Mouse (Mus musculus): ENCODE measurements around the gene Gjc1. TPM values are rescaled to one million over a fixed set of nuclear protein-coding genes. Genes with fewer than 3 reads are reported as not detected.
A peak's percentile ranks its signal among the peaks of the same experiment; 100 is the strongest.

Gjc1 gene
- polyA plus RNA-seq (2015; fragmentation: Nextera tagmentation; extraction: Ambion mirVana): 45.5 and 46.3 TPM in 2 replicates

DNA sequence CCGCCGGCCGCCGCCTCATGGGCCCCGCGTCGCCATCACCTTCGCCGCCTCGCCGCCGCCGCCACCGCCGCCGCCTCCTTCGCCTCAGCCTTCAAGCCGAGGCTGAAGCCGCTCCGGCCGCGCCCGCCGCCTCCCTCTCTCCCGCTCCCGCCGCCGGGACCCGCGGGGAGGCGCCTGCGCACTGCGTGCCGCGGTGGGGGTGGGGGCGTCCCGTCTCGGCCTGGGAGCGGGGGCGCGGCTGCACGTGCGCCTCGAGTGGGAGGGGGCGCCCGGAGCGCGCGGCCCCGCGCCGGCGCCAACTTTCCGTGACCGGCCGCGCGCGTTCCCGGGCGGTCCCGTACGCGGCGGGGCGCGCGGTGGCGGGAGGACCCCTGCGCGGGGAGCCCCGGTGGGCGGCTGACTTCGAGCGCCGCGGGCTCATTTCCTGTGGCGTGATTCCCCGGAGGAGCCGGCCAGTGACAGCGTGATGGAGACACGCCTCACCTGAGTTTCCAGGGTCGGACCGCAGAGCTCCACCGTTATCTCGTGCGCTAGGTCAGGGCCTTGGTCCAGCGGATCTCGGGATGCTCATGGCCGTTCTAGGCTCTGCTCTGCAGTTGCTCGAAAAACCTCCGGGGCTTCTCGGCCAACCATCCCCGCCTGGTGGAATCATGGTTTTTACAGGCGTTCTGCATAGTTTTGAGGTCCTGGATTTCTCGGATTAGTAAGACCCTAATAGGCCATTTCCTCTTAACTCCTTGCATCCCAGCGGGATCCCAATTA is at the start of gene Gjc1:
Gene Gjc1 (minus strand): TSS at position 680 of the 762 bp plus-strand sequence.
- H3K4me3 ChIP-seq (ENCODE audit: low read length): peak within 1 kb of the TSS; percentile 76
- ATAC-seq (replicated peaks; ENCODE audit: extremely low read depth, insufficient read depth, low FRiP score): peak; percentile 88
- H3K36me3 ChIP-seq (ENCODE audit: control insufficient read depth, insufficient read depth): no peaks in the 10 kb centered on the region
- no peaks in the 10 kb centered on the region for H3K27me3 ChIP-seq (ENCODE audit: control insufficient read depth, insufficient read depth, low read length)
- peak within 1 kb of the TSS; percentile 99 for H3K9ac ChIP-seq (ENCODE audit: low read length)
- H3K27ac ChIP-seq (ENCODE audit: low read length): peak within 1 kb of the TSS; percentile 98
- H3K4me2 ChIP-seq (ENCODE audit: low read depth, low read length): peak within 1 kb of the TSS; percentile 73
- H3K9me3 ChIP-seq (replicated peaks; ENCODE audit: control insufficient read depth, low read length): no peaks in the 10 kb centered on the region
- H3K4me1 ChIP-seq (ENCODE audit: control insufficient read depth, insufficient read depth, low read length): peaks cover 19% of the 10 kb centered on the region
- WGBS: under 1% methylated on average over 91 of the region's 97 CpGs

GRCm38 (mm10) chr11:102864272-102864671 is 44.8 kb upstream of the Gjc1 start:
- Histone ChIP-seq H3K27ac (ENCODE audit: low read length) (no peak overlapping the region), H3K4me3 (ENCODE audit: low read length) (no peak overlapping the region), H3K9me3 (replicated peaks; ENCODE audit: control insufficient read depth, low read length) (no peaks in the 10 kb centered on the region), H3K27me3 (ENCODE audit: control insufficient read depth, insufficient read depth, low read length) (no peaks in the 10 kb centered on the region), H3K9ac (ENCODE audit: low read length) (no peak overlapping the region), H3K4me1 (ENCODE audit: control insufficient read depth, insufficient read depth, low read length) (peaks cover 6% of the 10 kb centered on the region; the same call in 1 of the 2 replicates), H3K36me3 (ENCODE audit: control insufficient read depth, insufficient read depth) (peaks cover 44% of the 10 kb centered on the region), H3K4me2 (ENCODE audit: low read depth, low read length) (no peak overlapping the region)
- no peak for ATAC-seq (replicated peaks; ENCODE audit: extremely low read depth, insufficient read depth, low FRiP score)
- 25% methylated on average over 4 of the region's 4 CpGs for WGBS

DNA sequence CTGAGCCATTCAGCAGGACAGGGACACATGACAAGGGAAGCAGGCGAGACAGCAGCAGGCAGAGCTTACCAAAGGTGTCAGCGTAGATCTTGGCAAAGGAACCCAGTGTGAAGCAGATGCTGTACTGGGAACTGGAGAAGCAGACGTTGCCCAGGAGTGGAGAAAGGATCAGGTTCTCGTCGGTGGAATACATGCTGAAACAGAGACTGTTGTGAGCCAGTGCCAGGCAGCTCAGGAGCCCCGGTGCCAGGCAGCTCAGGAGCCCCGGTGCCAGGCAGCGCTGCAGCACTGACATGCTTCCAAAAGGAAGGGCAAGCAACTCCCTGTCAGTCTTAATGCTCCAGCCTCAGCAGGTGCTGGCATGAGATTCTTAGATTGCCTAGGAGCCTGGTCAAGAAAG is 40.4 kb upstream of the Gjc1 start:
- no peaks in the 10 kb centered on the region for H3K9me3 ChIP-seq (replicated peaks; ENCODE audit: control insufficient read depth, low read length)
- no peak for ATAC-seq (replicated peaks; ENCODE audit: extremely low read depth, insufficient read depth, low FRiP score)

DNA sequence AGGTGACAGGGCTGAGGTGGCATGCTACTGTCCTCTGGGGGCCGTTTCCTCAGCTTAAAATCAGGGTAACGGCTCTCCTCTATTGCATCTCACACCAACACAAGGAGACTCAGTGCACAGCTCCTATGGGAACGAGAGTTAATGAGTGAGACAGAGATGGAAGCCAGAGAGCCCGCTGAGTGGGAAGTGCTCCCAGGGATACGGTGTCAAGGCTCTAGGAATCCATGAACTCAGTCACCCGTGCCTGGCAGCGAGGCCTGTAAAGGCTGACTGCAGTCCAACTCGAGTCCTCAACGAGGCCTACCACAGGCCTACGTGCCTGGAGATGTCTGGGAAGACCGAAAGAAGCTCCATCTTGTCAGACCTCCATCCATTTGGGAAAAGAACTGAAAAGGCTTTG is 39.5 kb upstream of the Gjc1 start:
- 93% methylated on average over 11 of the region's 11 CpGs for WGBS
- H3K4me1 ChIP-seq (ENCODE audit: control insufficient read depth, insufficient read depth, low read length): no peaks in the 10 kb centered on the region
- H3K27me3 ChIP-seq (ENCODE audit: control insufficient read depth, insufficient read depth, low read length): no peaks in the 10 kb centered on the region
- H3K4me3 ChIP-seq (ENCODE audit: low read length): no peak overlapping the region
- H3K36me3 ChIP-seq (ENCODE audit: control insufficient read depth, insufficient read depth): peaks cover 49% of the 10 kb centered on the region
- ATAC-seq (replicated peaks; ENCODE audit: extremely low read depth, insufficient read depth, low FRiP score): no peak
- no peak overlapping the region for H3K27ac ChIP-seq (ENCODE audit: low read length)
- H3K9me3 ChIP-seq (replicated peaks; ENCODE audit: control insufficient read depth, low read length): no peaks in the 10 kb centered on the region; the same call in 1 of the 2 replicates
- H3K9ac ChIP-seq (ENCODE audit: low read length): no peak overlapping the region
- no peak overlapping the region for H3K4me2 ChIP-seq (ENCODE audit: low read depth, low read length)

More for the DNA sequence above, 40.4 kb upstream of the Gjc1 start:
- no peak overlapping the region for H3K27ac ChIP-seq (ENCODE audit: low read length)
- H3K4me2 ChIP-seq (ENCODE audit: low read depth, low read length): no peak overlapping the region
- no peak overlapping the region for H3K9ac ChIP-seq (ENCODE audit: low read length)
- H3K27me3 ChIP-seq (ENCODE audit: control insufficient read depth, insufficient read depth, low read length): no peaks in the 10 kb centered on the region
- 89% methylated on average over 8 of the region's 8 CpGs for WGBS
- H3K4me3 ChIP-seq (ENCODE audit: low read length): no peak overlapping the region
- peaks cover 40% of the 10 kb centered on the region for H3K36me3 ChIP-seq (ENCODE audit: control insufficient read depth, insufficient read depth)
- no peaks in the 10 kb centered on the region for H3K4me1 ChIP-seq (ENCODE audit: control insufficient read depth, insufficient read depth, low read length)

- Histone ChIP-seq H3K36me3 (ENCODE audit: control insufficient read depth, insufficient read depth) (peaks cover 50% of the 10 kb centered on the region), H3K27me3 (ENCODE audit: control insufficient read depth, insufficient read depth, low read length) (no peaks in the 10 kb centered on the region), H3K9ac (ENCODE audit: low read length) (no peak overlapping the region), H3K9me3 (replicated peaks; ENCODE audit: control insufficient read depth, low read length) (no peaks in the 10 kb centered on the region; the same call in 1 of the 2 replicates), H3K4me1 (ENCODE audit: control insufficient read depth, insufficient read depth, low read length) (no peaks in the 10 kb centered on the region), H3K4me3 (ENCODE audit: low read length) (no peak overlapping the region), H3K4me2 (ENCODE audit: low read depth, low read length) (no peak overlapping the region), H3K27ac (ENCODE audit: low read length) (no peak overlapping the region)
- WGBS: 77% methylated on average over 6 of the region's 6 CpGs
- no peak for ATAC-seq (replicated peaks; ENCODE audit: extremely low read depth, insufficient read depth, low FRiP score)
These were observed 36.4 kb upstream of the Gjc1 start for GRCm38 (mm10) chr11:102855941-102856340.

DNA sequence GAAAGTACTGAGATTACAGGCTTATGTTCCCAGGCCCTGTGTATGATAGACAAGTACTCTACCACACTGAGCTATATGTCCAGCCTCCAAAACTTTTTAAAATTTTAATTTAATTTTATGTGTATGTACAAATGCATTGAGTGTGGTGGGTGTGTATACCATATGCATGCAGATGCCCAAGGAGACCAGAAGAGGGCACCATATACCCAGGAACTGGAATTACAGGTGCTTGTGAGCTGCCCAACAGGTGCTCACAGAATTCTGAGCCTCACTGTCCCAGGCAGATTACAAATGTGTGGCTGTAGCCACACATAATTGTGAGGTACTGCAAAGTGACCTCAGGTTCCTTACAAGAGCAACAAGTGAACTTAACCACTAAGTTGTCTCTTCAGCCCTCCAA is 34.3 kb upstream of the Gjc1 start:
- Histone ChIP-seq H3K27me3 (ENCODE audit: control insufficient read depth, insufficient read depth, low read length) (no peaks in the 10 kb centered on the region), H3K4me1 (ENCODE audit: control insufficient read depth, insufficient read depth, low read length) (no peaks in the 10 kb centered on the region), H3K4me2 (ENCODE audit: low read depth, low read length) (no peak overlapping the region), H3K36me3 (ENCODE audit: control insufficient read depth, insufficient read depth) (peaks cover 52% of the 10 kb centered on the region), H3K27ac (ENCODE audit: low read length) (no peak overlapping the region), H3K9me3 (replicated peaks; ENCODE audit: control insufficient read depth, low read length) (no peaks in the 10 kb centered on the region; the same call in 1 of the 2 replicates), H3K9ac (ENCODE audit: low read length) (no peak overlapping the region), H3K4me3 (ENCODE audit: low read length) (no peak overlapping the region)
- no peak for ATAC-seq (replicated peaks; ENCODE audit: extremely low read depth, insufficient read depth, low FRiP score)

DNA sequence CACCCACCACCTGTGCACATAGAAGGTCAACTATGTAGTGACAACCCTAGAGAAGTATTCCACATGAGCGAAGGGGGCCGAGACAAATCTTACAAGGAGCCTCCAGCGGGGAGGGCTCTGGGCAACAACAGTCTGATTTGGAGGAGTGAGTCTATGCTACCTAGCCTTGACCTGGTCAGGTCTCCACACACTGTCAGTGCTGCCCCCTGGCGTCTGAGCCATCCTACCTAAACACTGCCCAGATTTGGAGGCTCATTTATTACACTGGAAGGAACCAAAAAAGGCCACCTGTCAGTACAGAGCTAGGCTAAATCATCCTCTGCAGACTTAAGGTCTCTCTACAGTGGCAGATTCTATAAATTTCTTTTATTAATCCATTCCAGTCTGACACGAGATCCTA is 32.4 kb upstream of the Gjc1 start:
- no peaks in the 10 kb centered on the region for H3K27me3 ChIP-seq (ENCODE audit: control insufficient read depth, insufficient read depth, low read length)
- H3K36me3 ChIP-seq (ENCODE audit: control insufficient read depth, insufficient read depth): peaks cover 62% of the 10 kb centered on the region
- ATAC-seq (replicated peaks; ENCODE audit: extremely low read depth, insufficient read depth, low FRiP score): peak; percentile 49; the same call in 1 of the 2 replicates

DNA sequence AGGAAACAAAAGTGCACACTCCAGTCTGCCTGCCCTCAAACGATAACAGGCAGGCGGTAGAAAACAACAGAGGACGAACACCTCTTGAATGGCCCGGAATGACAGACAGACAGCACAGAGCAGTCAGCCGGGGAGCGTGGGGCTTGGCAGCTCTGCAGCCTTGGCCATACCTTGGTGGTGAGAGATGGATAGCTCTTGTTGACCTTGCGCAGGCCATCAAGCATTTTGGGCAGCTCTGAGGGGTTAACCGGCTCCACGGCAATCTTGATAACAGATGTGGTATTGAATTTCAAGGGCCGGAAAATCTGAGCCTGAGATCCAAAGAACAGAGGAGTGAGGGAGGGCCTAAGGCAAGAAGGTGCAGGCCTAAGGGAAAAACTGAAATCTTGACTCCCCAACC is 26.4 kb upstream of the Gjc1 start:
- Histone ChIP-seq H3K4me1 (ENCODE audit: control insufficient read depth, insufficient read depth, low read length) (no peaks in the 10 kb centered on the region), H3K4me3 (ENCODE audit: low read length) (no peak overlapping the region), H3K36me3 (ENCODE audit: control insufficient read depth, insufficient read depth) (peaks cover 82% of the 10 kb centered on the region), H3K27ac (ENCODE audit: low read length) (no peak overlapping the region), H3K9ac (ENCODE audit: low read length) (no peak overlapping the region), H3K27me3 (ENCODE audit: control insufficient read depth, insufficient read depth, low read length) (no peaks in the 10 kb centered on the region), H3K4me2 (ENCODE audit: low read depth, low read length) (no peak overlapping the region), H3K9me3 (replicated peaks; ENCODE audit: control insufficient read depth, low read length) (no peaks in the 10 kb centered on the region)
- 65% methylated on average over 10 of the region's 10 CpGs for WGBS
- no peak for ATAC-seq (replicated peaks; ENCODE audit: extremely low read depth, insufficient read depth, low FRiP score)

More for the DNA sequence above, 32.4 kb upstream of the Gjc1 start:
- Histone ChIP-seq H3K4me1 (ENCODE audit: control insufficient read depth, insufficient read depth, low read length) (no peaks in the 10 kb centered on the region), H3K4me3 (ENCODE audit: low read length) (no peak overlapping the region), H3K27ac (ENCODE audit: low read length) (no peak overlapping the region), H3K9me3 (replicated peaks; ENCODE audit: control insufficient read depth, low read length) (no peaks in the 10 kb centered on the region; the same call in 1 of the 2 replicates), H3K4me2 (ENCODE audit: low read depth, low read length) (no peak overlapping the region), H3K9ac (ENCODE audit: low read length) (no peak overlapping the region)
- WGBS: 68% methylated on average over 5 of the region's 5 CpGs

- H3K27ac ChIP-seq (ENCODE audit: low read length): no peak overlapping the region; the same call in 1 of the 2 replicates
- no peaks in the 10 kb centered on the region for H3K4me1 ChIP-seq (ENCODE audit: control insufficient read depth, insufficient read depth, low read length)
- WGBS: 79% methylated on average over 9 of the region's 9 CpGs
- H3K27me3 ChIP-seq (ENCODE audit: control insufficient read depth, insufficient read depth, low read length): no peaks in the 10 kb centered on the region
- H3K4me2 ChIP-seq (ENCODE audit: low read depth, low read length): no peak overlapping the region
- no peaks in the 10 kb centered on the region for H3K9me3 ChIP-seq (replicated peaks; ENCODE audit: control insufficient read depth, low read length)
- H3K4me3 ChIP-seq (ENCODE audit: low read length): no peak overlapping the region
- H3K36me3 ChIP-seq (ENCODE audit: control insufficient read depth, insufficient read depth): peaks cover 39% of the 10 kb centered on the region
- ATAC-seq (replicated peaks; ENCODE audit: extremely low read depth, insufficient read depth, low FRiP score): no peak
- no peak overlapping the region for H3K9ac ChIP-seq (ENCODE audit: low read length)
These were observed 19.2 kb upstream of the Gjc1 start for GRCm38 (mm10) chr11:102838616-102839150.

Measured in heart, embryonic 16.5 days (tissue).